Mouse (Mus musculus) spleen, adult 2 months (tissue): Measurements from ENCODE around the gene Phf1. TPM values are rescaled to one million over a fixed set of nuclear protein-coding genes. Genes with fewer than 3 reads are reported as not detected.

Experiments
- DNase-seq, 2 experiments: peaks; one replicate each; pipeline versions ENCODE4 v3.0.0 to v3.0.0-alpha.2; 2012 to 2021; ENCODE audit warnings: low spot score in 2 of 2, low read depth in 1 of 2
- H3K27ac ChIP-seq: fragments of 200-500 bp; 2 replicates; pipeline ENCODE4 v1.5.1; 2012; ENCODE audit warnings: low read length, inconsistent platforms; ENCODE audit not compliant: insufficient read depth
- H3K27me3 ChIP-seq: fragments of 200-500 bp; 2 replicates; pipeline ENCODE4 v1.6.1; 2012; ENCODE audit warnings: mild to moderate bottlenecking, moderate library complexity, low read length, inconsistent platforms; ENCODE audit not compliant: control insufficient read depth, insufficient read depth
- H3K36me3 ChIP-seq: fragments of 200-500 bp; 2 replicates; pipeline ENCODE4 v1.6.1; 2012; ENCODE audit warnings: mild to moderate bottlenecking, low read length, inconsistent platforms; ENCODE audit not compliant: control insufficient read depth, insufficient read depth
- H3K4me1 ChIP-seq: fragments of 200-500 bp; 2 replicates; pipeline ENCODE4 v1.6.1; 2011; ENCODE audit warnings: inconsistent platforms; ENCODE audit not compliant: control insufficient read depth, insufficient read depth, insufficient read length
- H3K4me3 ChIP-seq: fragments of 200-500 bp; 2 replicates; pipeline ENCODE4 v1.5.1; 2011; ENCODE audit warnings: mild to moderate bottlenecking, inconsistent platforms; ENCODE audit not compliant: insufficient read depth, insufficient read length; ENCODE audit errors: extremely low read depth
- CTCF ChIP-seq: fragments of 200-500 bp; IDR thresholded peaks from 2 replicates; pipeline ENCODE4 v1.5.1; 2011; ENCODE audit warnings: mild to moderate bottlenecking, inconsistent platforms; ENCODE audit not compliant: insufficient read depth, insufficient read length, insufficient replicate concordance; ENCODE audit errors: extremely low read depth
- POLR2A ChIP-seq: fragments of 200-500 bp; IDR thresholded peaks from 2 replicates; pipeline ENCODE4 v1.6.1; 2011; ENCODE audit warnings: low read depth, low read length, inconsistent platforms
- WGBS: fragments of 180-500 bp; shearing (Covaris S2); methylation state at CpG from one replicate; pipeline ENCODE4 v1.1.7; 2018; 5-methylcytosine and 5-hydroxymethylcytosine counted together
- polyA plus RNA-seq: library from polyadenylated mRNA; depleted of rRNA; stranded (reverse); fragments of >200 nt; gene quantifications from 2 replicates; pipeline ENCODE4 v1.2.3, GENCODE M21; 2012

Phf1 gene
- polyA plus RNA-seq, 1 experiment, result 103 TPM

DNA sequence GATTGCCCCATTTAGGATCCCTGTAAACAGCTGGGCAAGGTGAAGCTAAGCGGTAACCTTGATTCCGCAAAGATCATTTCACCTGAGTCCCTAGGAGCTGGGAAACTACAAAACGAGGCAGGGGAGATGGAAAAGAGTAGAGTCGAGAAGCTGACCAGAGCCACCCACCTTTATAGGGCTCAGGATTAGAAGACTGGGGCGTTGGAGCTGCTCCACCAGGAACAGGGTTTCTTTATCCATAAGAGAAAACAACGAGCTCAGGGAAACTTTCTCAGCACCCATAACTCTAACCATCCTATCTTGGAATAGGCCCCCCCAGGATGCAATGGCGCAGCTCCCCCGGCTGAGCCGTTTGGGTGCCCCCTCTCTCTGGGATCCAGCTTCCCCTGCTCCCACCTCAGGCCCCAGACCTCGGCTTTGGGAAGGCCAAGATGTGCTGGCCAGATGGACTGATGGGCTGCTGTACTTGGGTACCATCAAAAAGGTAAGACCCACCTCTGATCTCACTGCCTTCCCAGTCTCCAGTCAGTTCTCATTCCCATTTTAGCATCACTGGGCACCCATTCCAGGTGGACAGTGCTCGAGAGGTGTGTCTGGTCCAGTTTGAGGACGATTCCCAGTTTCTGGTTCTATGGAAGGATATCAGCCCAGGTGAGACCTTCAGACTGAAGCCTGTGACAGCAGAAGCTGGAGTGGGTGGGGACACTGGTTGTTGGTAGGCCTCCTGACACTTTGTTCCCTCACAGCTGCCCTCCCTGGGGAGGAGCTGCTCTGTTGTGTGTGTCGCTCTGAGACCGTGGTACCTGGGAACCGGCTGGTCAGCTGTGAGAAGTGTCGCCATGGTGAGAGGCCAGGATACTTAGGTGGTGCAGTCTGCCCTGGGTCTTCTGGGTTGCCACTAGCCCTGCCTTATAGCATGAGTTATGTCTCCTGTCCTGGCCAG, 1.3 kb downstream of the Phf1 start:
- Histone ChIP-seq H3K36me3 (peaks cover 29% of the 10 kb centered on the region), H3K27me3 (no peaks in the 10 kb centered on the region), H3K4me1 (peaks cover 20% of the 10 kb centered on the region; the same call in 1 of the 2 replicates), H3K4me3 (peak overlapping the region; percentile 87; the same call in 1 of the 2 replicates), H3K27ac (no peak overlapping the region)
- no peak for DNase-seq
- TF ChIP-seq CTCF, result no peak
- no peak for TF ChIP-seq POLR2A
- WGBS, result 81% methylated on average over 16 of the region's 16 CpGs

DNA sequence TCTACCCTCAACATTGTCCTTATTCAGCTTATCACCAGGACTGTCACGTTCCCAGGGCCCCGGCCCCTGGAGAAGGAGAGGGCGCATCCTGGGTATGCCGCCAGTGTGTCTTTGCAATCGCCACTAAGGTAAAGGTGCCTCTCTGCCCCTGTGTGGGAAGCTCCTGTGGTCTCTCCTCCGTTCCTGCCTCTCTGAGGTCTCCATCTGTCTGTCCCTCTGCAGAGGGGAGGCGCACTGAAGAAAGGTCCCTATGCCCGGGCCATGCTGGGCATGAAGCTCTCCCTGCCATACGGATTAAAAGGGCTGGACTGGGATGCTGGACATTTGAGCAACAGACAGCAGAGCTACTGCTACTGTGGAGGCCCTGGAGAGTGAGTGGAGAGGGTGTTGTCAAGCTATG, 2.2 kb downstream of the Phf1 start:
- Histone ChIP-seq H3K27ac (no peak overlapping the region), H3K36me3 (peaks cover 29% of the 10 kb centered on the region), H3K4me3 (no peak overlapping the region), H3K4me1 (peaks cover 20% of the 10 kb centered on the region; the same call in 1 of the 2 replicates), H3K27me3 (no peaks in the 10 kb centered on the region)
- DNase-seq, result no peak
- 94% methylated on average over 9 of the region's 9 CpGs for WGBS
- TF ChIP-seq POLR2A, result no peak
- TF ChIP-seq CTCF, result no peak

DNA sequence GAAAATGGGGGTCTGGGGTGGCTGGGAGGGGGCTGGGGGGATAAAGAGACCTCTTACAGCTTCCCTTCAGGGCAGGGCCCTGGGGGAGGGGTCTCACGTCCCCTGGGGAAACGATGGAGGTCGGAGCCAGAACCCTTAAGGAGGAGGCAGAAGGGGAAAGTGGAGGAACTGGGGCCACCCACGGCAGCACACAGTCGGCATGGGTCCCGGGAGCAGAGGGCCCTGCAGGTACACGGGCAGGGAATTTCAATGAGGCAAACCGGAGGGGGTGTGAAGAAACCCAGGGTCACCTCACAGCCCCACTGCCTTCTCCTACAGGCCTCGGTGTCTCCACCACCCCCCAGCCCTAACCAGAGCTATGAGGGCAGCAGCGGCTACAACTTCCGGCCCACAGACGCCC, 3.6 kb downstream of the Phf1 start:
- H3K27ac ChIP-seq, result no peak overlapping the region
- no peak for TF ChIP-seq POLR2A
- TF ChIP-seq CTCF, result no peak
- WGBS, result 90% methylated on average over 12 of the region's 12 CpGs
- H3K36me3 ChIP-seq, result peaks cover 29% of the 10 kb centered on the region
- no peak overlapping the region for H3K4me3 ChIP-seq
- H3K27me3 ChIP-seq, result no peaks in the 10 kb centered on the region
- peaks cover 20% of the 10 kb centered on the region; the same call in 1 of the 2 replicates for H3K4me1 ChIP-seq
- DNase-seq, result no peak

DNA sequence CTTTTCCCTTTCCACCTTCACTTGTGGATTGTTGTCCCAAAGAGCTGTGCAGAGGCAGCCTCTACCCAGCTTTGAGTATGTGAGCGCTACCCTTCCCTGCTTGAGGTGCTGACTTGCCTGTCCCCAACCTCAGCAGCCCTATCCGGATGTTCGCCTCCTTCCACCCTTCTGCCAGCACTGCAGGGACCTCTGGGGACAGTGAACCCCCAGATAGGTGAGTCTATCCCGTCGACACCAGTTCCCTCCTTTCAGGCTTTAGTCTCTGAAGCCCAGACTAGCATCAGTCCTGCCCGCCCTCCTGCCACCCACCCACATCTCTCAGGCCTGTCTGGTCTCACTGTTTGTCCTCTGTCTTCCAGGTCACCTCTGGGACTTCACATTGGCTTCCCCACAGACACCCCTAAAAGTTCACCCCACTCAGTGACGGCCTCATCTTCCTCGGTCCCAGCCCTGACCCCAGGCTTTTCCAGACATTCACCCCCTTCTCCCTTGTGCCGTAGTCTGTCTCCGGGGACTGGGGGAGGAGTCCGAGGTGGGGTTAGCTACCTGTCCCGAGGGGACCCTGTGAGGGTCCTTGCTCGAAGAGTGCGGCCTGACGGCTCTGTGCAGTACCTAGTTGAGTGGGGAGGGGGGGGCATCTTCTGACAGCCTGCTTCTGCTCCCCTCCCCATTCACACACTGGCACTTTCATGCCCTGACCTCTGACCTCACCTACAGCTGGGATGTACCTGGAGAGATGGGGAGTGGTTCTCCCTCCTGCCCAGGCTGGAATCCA, 4.3 kb downstream of the Phf1 start:
- no peak for DNase-seq
- TF ChIP-seq POLR2A (no peak), CTCF (no peak)
- 91% methylated on average over 15 of the region's 15 CpGs for WGBS
- H3K4me3 ChIP-seq, result no peak overlapping the region
- peaks cover 20% of the 10 kb centered on the region; the same call in 1 of the 2 replicates for H3K4me1 ChIP-seq
- H3K27me3 ChIP-seq, result no peaks in the 10 kb centered on the region
- H3K27ac ChIP-seq, result no peak overlapping the region
- H3K36me3 ChIP-seq, result peaks cover 29% of the 10 kb centered on the region

- WGBS, result 53% methylated on average over 16 of the region's 16 CpGs
- Histone ChIP-seq H3K4me1 (peaks cover 20% of the 10 kb centered on the region; the same call in 1 of the 2 replicates), H3K4me3 (peak overlapping the region; percentile 62), H3K27ac (peak overlapping the region; percentile 81), H3K27me3 (no peaks in the 10 kb centered on the region), H3K36me3 (peaks cover 29% of the 10 kb centered on the region)
- TF ChIP-seq CTCF, result no peak
- no peak for TF ChIP-seq POLR2A
- DNase-seq, result no peak
Measured at GRCm38 (mm10) chr17:26937883-26938695, 5.2 kb downstream of the Phf1 start.

- TF ChIP-seq CTCF (no peak), POLR2A (no peak)
- no peaks in the 10 kb centered on the region for H3K27me3 ChIP-seq
- DNase-seq, result peak in 1 of 2 experiments; percentile 16
- H3K36me3 ChIP-seq, result peaks cover 29% of the 10 kb centered on the region
- peak overlapping the region; percentile 81 for H3K27ac ChIP-seq
- WGBS, result 1% methylated on average over 22 of the region's 22 CpGs
- peak overlapping the region; percentile 62 for H3K4me3 ChIP-seq
- peaks cover 20% of the 10 kb centered on the region; the same call in 1 of the 2 replicates for H3K4me1 ChIP-seq
Measured at GRCm38 (mm10) chr17:26938731-26939130, 5.9 kb downstream of the Phf1 start.
